Mouse (Mus musculus) MEL (cell line): ENCODE measurements around the gene Mfap4. TPM values are rescaled to one million over a fixed set of nuclear protein-coding genes. Genes with fewer than 3 reads are reported as not detected.

Source experiments
- DNase-seq: peaks from one replicate; pipeline ENCODE4 v3.0.0; 2011; ENCODE audit warnings: low read depth, low spot score
- H3K27ac ChIP-seq: 2 replicates; pipeline ENCODE4 v1.5.1; 2012; ENCODE audit warnings: low read depth, mild to moderate bottlenecking, control low read depth, low read length, moderate library complexity; ENCODE audit not compliant: control insufficient read depth
- H3K27me3 ChIP-seq, 2 experiments: fragments of 150-350 bp in 1 of 2; sonication (generic) in 1 of 2; 2 replicates each; pipeline ENCODE4 v1.6.1; 2012; ENCODE audit warnings: low read length in 2 of 2, mild to moderate bottlenecking in 2 of 2, improper control_type of control experiment in 1 of 2, moderate library complexity in 1 of 2; ENCODE audit not compliant: insufficient read depth in 2 of 2, control insufficient read depth in 1 of 2
- H3K36me3 ChIP-seq, 2 experiments: 2 replicates each; pipeline ENCODE4 v1.6.1; 2012 to 2014; ENCODE audit warnings: low read length in 2 of 2, improper control_type of control experiment in 1 of 2, inconsistent platforms in 1 of 2, mild to moderate bottlenecking in 1 of 2; ENCODE audit not compliant: insufficient read depth in 2 of 2, control insufficient read depth in 1 of 2
- H3K4me1 ChIP-seq, 2 experiments: fragments of 150-350 bp in 1 of 2; sonication (generic) in 1 of 2; 2 replicates each; pipeline ENCODE4 v1.6.1; 2012; ENCODE audit warnings: low read length in 2 of 2, improper control_type of control experiment in 1 of 2, mild to moderate bottlenecking in 1 of 2; ENCODE audit not compliant: insufficient read depth in 2 of 2, control insufficient read depth in 1 of 2
- H3K4me3 ChIP-seq, 2 experiments: fragments of 150-350 bp in 1 of 2; sonication (generic) in 1 of 2; 2 replicates each; pipeline ENCODE4 v1.5.1; 2012; ENCODE audit warnings: low read depth in 2 of 2, low read length in 2 of 2, mild to moderate bottlenecking in 2 of 2, moderate library complexity in 2 of 2, control low read depth in 1 of 2, improper control_type of control experiment in 1 of 2; ENCODE audit not compliant: control insufficient read depth in 1 of 2, insufficient read depth in 1 of 2
- H3K79me2 ChIP-seq: 2 replicates; pipeline ENCODE4 v1.6.1; 2012; ENCODE audit warnings: mild to moderate bottlenecking, low read length, moderate library complexity; ENCODE audit not compliant: control insufficient read depth, poor library complexity, insufficient read depth
- H3K9ac ChIP-seq: 2 replicates; pipeline ENCODE4 v1.6.1; 2012; ENCODE audit warnings: low read depth, mild to moderate bottlenecking, control low read depth, low read length, moderate library complexity; ENCODE audit not compliant: control insufficient read depth, poor library complexity, severe bottlenecking
- H3K9me3 ChIP-seq: fragments of 150-350 bp; sonication (generic); replicated peaks from 2 replicates; pipeline ENCODE4 v1.6.1; 2012; ENCODE audit warnings: mild to moderate bottlenecking, low read length, improper control_type of control experiment, moderate library complexity; ENCODE audit not compliant: insufficient read depth
- BHLHE40 ChIP-seq: IDR thresholded peaks from 2 replicates; pipeline ENCODE4 v1.6.1; 2012; ENCODE audit warnings: low read depth, mild to moderate bottlenecking, inconsistent platforms, low read length, improper control_type of control experiment, borderline replicate concordance
- CHD1 ChIP-seq: IDR thresholded peaks from 2 replicates; pipeline ENCODE4 v1.6.1; 2012; ENCODE audit warnings: low read depth, mild to moderate bottlenecking, inconsistent platforms, low read length, improper control_type of control experiment
- CHD2 ChIP-seq: IDR thresholded peaks from 2 replicates; pipeline ENCODE4 v1.6.1; 2011; ENCODE audit warnings: low read length, improper control_type of control experiment
- CTCF ChIP-seq, 3 experiments: IDR thresholded peaks in 2 of 3; conservative IDR thresholded peaks in 1 of 3; 2 replicates each; pipeline ENCODE4 v1.5.1; 2011 to 2012; ENCODE audit warnings: low read length in 3 of 3, low read depth in 2 of 3, mild to moderate bottlenecking in 2 of 3, improper control_type of control experiment in 1 of 3, inconsistent platforms in 1 of 3, mixed read lengths in 1 of 3, moderate library complexity in 1 of 3; ENCODE audit not compliant: control insufficient read depth in 1 of 3, insufficient read depth in 1 of 3, poor library complexity in 1 of 3, severe bottlenecking in 1 of 3
- E2F4 ChIP-seq: IDR thresholded peaks from 2 replicates; pipeline ENCODE4 v1.6.1; 2011; ENCODE audit warnings: low read depth, low read length, improper control_type of control experiment, borderline replicate concordance
- ELF1 ChIP-seq: IDR thresholded peaks from 2 replicates; pipeline ENCODE4 v1.6.1; 2014; ENCODE audit warnings: low read depth, mild to moderate bottlenecking, inconsistent platforms, low read length, improper control_type of control experiment, moderate library complexity
- EP300 ChIP-seq, 2 experiments: IDR thresholded peaks; 2 replicates each; pipeline ENCODE4 v1.6.1; 2011; ENCODE audit warnings: improper control_type of control experiment in 2 of 2, low read length in 2 of 2, low read depth in 1 of 2, mild to moderate bottlenecking in 1 of 2
- ETS1 ChIP-seq: IDR thresholded peaks from 2 replicates; pipeline ENCODE4 v1.6.1; 2012; ENCODE audit warnings: low read depth, mild to moderate bottlenecking, inconsistent platforms, low read length, improper control_type of control experiment, moderate library complexity
- GABPA ChIP-seq: IDR thresholded peaks from 2 replicates; pipeline ENCODE4 v1.6.1; 2012; ENCODE audit warnings: low read depth, mild to moderate bottlenecking, inconsistent platforms, low read length, improper control_type of control experiment, moderate library complexity
- GATA1 ChIP-seq: IDR thresholded peaks from 2 replicates; pipeline ENCODE4 v1.6.1; 2011; ENCODE audit warnings: low read depth, low read length, improper control_type of control experiment
- KAT2A ChIP-seq: conservative IDR thresholded peaks from 2 replicates; pipeline ENCODE4 v1.6.1; 2012; ENCODE audit warnings: low read depth, low read length, improper control_type of control experiment, inconsistent platforms
- MAFK ChIP-seq: IDR thresholded peaks from 2 replicates; pipeline ENCODE4 v1.6.1; 2011; ENCODE audit warnings: low read depth, mild to moderate bottlenecking, low read length, improper control_type of control experiment, borderline replicate concordance
- MAX ChIP-seq: IDR thresholded peaks from 2 replicates; pipeline ENCODE4 v1.6.1; 2011; ENCODE audit warnings: low read length, improper control_type of control experiment
- MAZ ChIP-seq: IDR thresholded peaks from 2 replicates; pipeline ENCODE4 v1.6.1; 2012; ENCODE audit warnings: low read depth, mild to moderate bottlenecking, inconsistent platforms, low read length, improper control_type of control experiment
- MXI1 ChIP-seq: IDR thresholded peaks from 2 replicates; pipeline ENCODE4 v1.6.1; 2011; ENCODE audit warnings: mild to moderate bottlenecking, low read depth, low read length, improper control_type of control experiment
- MYB ChIP-seq: IDR thresholded peaks from 2 replicates; pipeline ENCODE4 v1.6.1; 2011; ENCODE audit warnings: mild to moderate bottlenecking, low read depth, low read length, improper control_type of control experiment
- MYC ChIP-seq: IDR thresholded peaks from 2 replicates; pipeline ENCODE4 v1.6.1; 2011; ENCODE audit warnings: low read depth, mild to moderate bottlenecking, low read length, improper control_type of control experiment, moderate library complexity
- NELFE ChIP-seq: IDR thresholded peaks from 2 replicates; pipeline ENCODE4 v1.6.1; 2011; ENCODE audit warnings: low read depth, low read length, improper control_type of control experiment
- NRF1 ChIP-seq: IDR thresholded peaks from 2 replicates; pipeline ENCODE4 v1.6.1; 2014; ENCODE audit warnings: low read depth, mild to moderate bottlenecking, inconsistent platforms, low read length, improper control_type of control experiment, moderate library complexity; ENCODE audit not compliant: poor library complexity, insufficient read depth, severe bottlenecking
- POLR2A ChIP-seq, 2 experiments: IDR thresholded peaks; 2 replicates each; pipeline ENCODE4 v1.6.1; 2011 to 2012; ENCODE audit warnings: low read length in 2 of 2, mild to moderate bottlenecking in 2 of 2, control low read depth in 1 of 2, improper control_type of control experiment in 1 of 2, low read depth in 1 of 2, moderate library complexity in 1 of 2; ENCODE audit not compliant: control insufficient read depth in 1 of 2, insufficient read depth in 1 of 2, poor library complexity in 1 of 2
- POLR2AphosphoS2 ChIP-seq: IDR thresholded peaks from 2 replicates; pipeline ENCODE4 v1.6.1; 2011; ENCODE audit warnings: low read length, improper control_type of control experiment
- POLR2AphosphoS5 ChIP-seq: IDR thresholded peaks from 2 replicates; pipeline ENCODE4 v1.6.1; 2012; ENCODE audit warnings: low read depth, borderline replicate concordance, mild to moderate bottlenecking, inconsistent platforms, low read length, moderate library complexity, mixed read lengths
- RAD21 ChIP-seq: IDR thresholded peaks from 2 replicates; pipeline ENCODE4 v1.6.1; 2011; ENCODE audit warnings: mild to moderate bottlenecking, low read depth, low read length, improper control_type of control experiment
- RCOR1 ChIP-seq: IDR thresholded peaks from 2 replicates; pipeline ENCODE4 v1.6.1; 2012; ENCODE audit warnings: low read depth, mild to moderate bottlenecking, inconsistent platforms, low read length, improper control_type of control experiment
- SIN3A ChIP-seq: IDR thresholded peaks from 2 replicates; pipeline ENCODE4 v1.6.1; 2012; ENCODE audit warnings: low read length, improper control_type of control experiment, inconsistent platforms
- SMC3 ChIP-seq: IDR thresholded peaks from 2 replicates; pipeline ENCODE4 v1.6.1; 2011; ENCODE audit warnings: low read depth, low read length, improper control_type of control experiment
- TAL1 ChIP-seq: IDR thresholded peaks from 2 replicates; pipeline ENCODE4 v1.6.1; 2012; ENCODE audit warnings: mild to moderate bottlenecking, inconsistent platforms, low read length, moderate library complexity, mixed read lengths
- TBP ChIP-seq: IDR thresholded peaks from 2 replicates; pipeline ENCODE4 v1.8.0; 2011; ENCODE audit warnings: low read depth, low read length, improper control_type of control experiment
- TCF12 ChIP-seq: IDR thresholded peaks from 2 replicates; pipeline ENCODE4 v1.6.1; 2014; ENCODE audit warnings: low read depth, mild to moderate bottlenecking, inconsistent platforms, low read length, improper control_type of control experiment, moderate library complexity
- USF1 ChIP-seq: IDR thresholded peaks from 2 replicates; pipeline ENCODE4 v1.6.1; 2014; ENCODE audit warnings: low read depth, mild to moderate bottlenecking, inconsistent platforms, low read length, improper control_type of control experiment, moderate library complexity
- ZC3H11A ChIP-seq: IDR thresholded peaks from 2 replicates; pipeline ENCODE4 v1.6.1; 2012; ENCODE audit warnings: low read depth, mild to moderate bottlenecking, inconsistent platforms, low read length, improper control_type of control experiment
- ZMIZ1 ChIP-seq: IDR thresholded peaks from 2 replicates; pipeline ENCODE4 v1.6.1; 2012; ENCODE audit warnings: low read depth, mild to moderate bottlenecking, inconsistent platforms, low read length, improper control_type of control experiment, moderate library complexity
- ZNF384 ChIP-seq: IDR thresholded peaks from 2 replicates; pipeline ENCODE4 v1.6.1; 2012; ENCODE audit warnings: low read depth, mild to moderate bottlenecking, inconsistent platforms, low read length, improper control_type of control experiment
- polyA plus RNA-seq, 2 experiments: library from polyadenylated mRNA; stranded (reverse) in 1 of 2; unstranded in 1 of 2; fragments of >175 nt in 1 of 2; fragments of >200 nt in 1 of 2; gene quantifications; 2 replicates each; pipeline versions ENCODE4 v1.2.1 to v1.2.4; 2012; ENCODE audit warnings: low replicate concordance in 2 of 2, low read depth in 1 of 2; ENCODE audit not compliant: insufficient read length in 2 of 2, insufficient read depth in 1 of 2, missing spikeins in 1 of 2
- total RNA-seq: library from RNA; depleted of rRNA; stranded (reverse); fragments of 300-350 nt; gene quantifications from 2 replicates; pipeline ENCODE4 v1.2.3, GENCODE M21; 2012

The Mfap4 gene
- total and polyA plus RNA-seq, 3 experiments = not detected

- TF ChIP-seq GATA1 (peak; percentile 32; the same call in 1 of the 2 replicates), MYC (no peak; the same call in 1 of the 2 replicates), CHD1 (no peak), CHD2 (peak; percentile 38; the same call in 1 of the 2 replicates), ZC3H11A (no peak)
Measured at GRCm38 (mm10) chr11:61494129-61494997, 9.1 kb downstream of the Mfap4 start, which contains the start of gene Mapk7 (continued).

GRCm38 (mm10) chr11:61495528-61495927, 10.3 kb downstream of the Mfap4 start:
- Histone ChIP-seq H3K9me3 (no peaks in the 10 kb centered on the region), H3K27ac (peak overlapping the region; percentile 24; the same call in 1 of the 2 replicates), H3K79me2 (peaks cover 7% of the 10 kb centered on the region; the same call in 1 of the 2 replicates), H3K4me3 (no peak overlapping the region), H3K36me3 (peaks cover 0 to 36% of the 10 kb centered on the region in 2 experiments; a peak in 3 of 4 replicates), H3K27me3 (no peaks in the 10 kb centered on the region), H3K9ac (no peak overlapping the region), H3K4me1 (peaks cover 5 to 42% of the 10 kb centered on the region in 2 experiments)
- DNase-seq = peak; percentile 46
- TF ChIP-seq MAFK = no peak; the same call in 1 of the 2 replicates
- no peak for TF ChIP-seq SMC3
- no peak for TF ChIP-seq MAX
- no peak for TF ChIP-seq NELFE
- TF ChIP-seq ETS1 = peak; percentile 63
- TF ChIP-seq TBP = 0 out of 2 replicates have a peak, but pooled peaks have one; percentile 32
- TF ChIP-seq MAZ = no peak
- no peak for TF ChIP-seq BHLHE40
- peak; percentile 95 for TF ChIP-seq RCOR1
- no peak for TF ChIP-seq ZC3H11A
- no peak; the same call in 1 of the 2 replicates for TF ChIP-seq MXI1
- no peak for TF ChIP-seq TAL1
- TF ChIP-seq POLR2AphosphoS5 = no peak
- TF ChIP-seq RAD21 = no peak
- TF ChIP-seq POLR2AphosphoS2 = no peak
- no peak for TF ChIP-seq CHD2
- no peak for TF ChIP-seq MYB
- TF ChIP-seq ZMIZ1 = no peak
- peak in 1 of 2 experiments; percentile 63; a peak in 2 of 4 replicates for TF ChIP-seq EP300 (IDR thresholded peaks at IDR 0.05; ENCODE audit: low read depth in 1 of 2, low read length in 2 of 2)
- no peak for TF ChIP-seq MYC
- no peak for TF ChIP-seq E2F4
- TF ChIP-seq CHD1 = no peak
- TF ChIP-seq SIN3A = no peak; the same call in 1 of the 2 replicates
- no peak for TF ChIP-seq ELF1
- no peak for TF ChIP-seq CTCF (IDR thresholded peaks at IDR 0.05 in 2 of 3, conservative IDR thresholded peaks at IDR 0.05 in 1 of 3; ENCODE audit: control insufficient read depth in 1 of 3, insufficient read depth in 1 of 3, low read depth in 2 of 3, low read length in 3 of 3, poor library complexity in 1 of 3, severe bottlenecking in 1 of 3)
- no peak for TF ChIP-seq POLR2A (IDR thresholded peaks at IDR 0.05; ENCODE audit: control insufficient read depth in 1 of 2, insufficient read depth in 1 of 2, low read depth in 1 of 2, low read length in 2 of 2, poor library complexity in 1 of 2)
- TF ChIP-seq USF1 = no peak
- TF ChIP-seq NRF1 = no peak
- TF ChIP-seq TCF12 = peak; percentile 46; the same call in 1 of the 2 replicates
- no peak for TF ChIP-seq KAT2A
- TF ChIP-seq GABPA = no peak
- TF ChIP-seq GATA1 = peak; percentile 73
- TF ChIP-seq ZNF384 = peak; percentile 51
